Mouse (Mus musculus) limb, embryonic 15.5 days (tissue): ENCODE measurements around the gene Il12rb2. TPM values are rescaled to one million over a fixed set of nuclear protein-coding genes. Genes with fewer than 3 reads are reported as not detected.

Experiments used
- ATAC-seq: fragments of 200-750 bp; cut with Nextera tagmentation; 2 replicates; pipeline ENCODE4 v1.8.0; 2017; ENCODE audit warnings: low read depth, moderate TSS enrichment; ENCODE audit not compliant: insufficient number of reproducible peaks, low FRiP score, low TSS enrichment
- H3K27ac ChIP-seq: fragments of 300-500 bp; sonication (generic); 2 replicates; pipeline ENCODE4 v1.5.1; 2015; ENCODE audit warnings: moderate library complexity, mild to moderate bottlenecking, inconsistent platforms
- H3K27me3 ChIP-seq: fragments of 300-500 bp; sonication (generic); 2 replicates; pipeline ENCODE4 v1.6.1; 2015; ENCODE audit warnings: inconsistent platforms
- H3K36me3 ChIP-seq: fragments of 300-500 bp; sonication (generic); 2 replicates; pipeline ENCODE4 v1.6.1; 2015; ENCODE audit warnings: inconsistent platforms
- H3K4me1 ChIP-seq: fragments of 300-500 bp; sonication (generic); 2 replicates; pipeline ENCODE4 v1.6.1; 2015; ENCODE audit warnings: inconsistent platforms
- H3K4me2 ChIP-seq: fragments of 300-500 bp; sonication (generic); 2 replicates; pipeline ENCODE4 v1.6.1; 2015; ENCODE audit warnings: mild to moderate bottlenecking, inconsistent platforms
- H3K4me3 ChIP-seq: fragments of 300-500 bp; sonication (generic); 2 replicates; pipeline ENCODE4 v1.5.1; 2015; ENCODE audit warnings: mild to moderate bottlenecking, inconsistent platforms
- H3K9ac ChIP-seq: fragments of 300-500 bp; sonication (generic); 2 replicates; pipeline ENCODE4 v1.6.1; 2015; ENCODE audit warnings: inconsistent platforms
- H3K9me3 ChIP-seq: fragments of 300-500 bp; sonication (generic); 2 replicates; pipeline ENCODE4 v1.6.1; 2016; ENCODE audit warnings: inconsistent platforms
- WGBS: fragments of 180-500 bp; shearing (Covaris S2); methylation state at CpG from one replicate; pipeline ENCODE4 v1.1.7; 2015; 5-methylcytosine and 5-hydroxymethylcytosine counted together
- polyA plus RNA-seq: library from polyadenylated mRNA; unstranded; fragments of >200 nt; fragmentation: Nextera tagmentation; extraction: Ambion mirVana; gene quantifications from 2 replicates; pipeline ENCODE4 v1.2.1, GENCODE M21; 2015

Gene Il12rb2
- polyA plus RNA-seq, 1 experiment from 2014 or later: 0.19 TPM

GRCm38 (mm10) chr6:67251095-67251494 lies 124.9 kb downstream of the Il12rb2 start:
- WGBS: 87% methylated on average over 4 of the region's 4 CpGs
- no peak for ATAC-seq
- H3K27ac ChIP-seq: no peak overlapping the region
- H3K27me3 ChIP-seq: no peaks in the 10 kb centered on the region
- no peaks in the 10 kb centered on the region for H3K4me1 ChIP-seq
- H3K9ac ChIP-seq: no peak overlapping the region
- no peak overlapping the region for H3K4me2 ChIP-seq
- H3K36me3 ChIP-seq: no peaks in the 10 kb centered on the region
- no peaks in the 10 kb centered on the region for H3K9me3 ChIP-seq
- H3K4me3 ChIP-seq: no peak overlapping the region

- ATAC-seq: no peak
- H3K27me3 ChIP-seq: no peaks in the 10 kb centered on the region
- WGBS: 77% methylated on average over 5 of the region's 5 CpGs
- H3K4me3 ChIP-seq: no peak overlapping the region
- no peaks in the 10 kb centered on the region for H3K36me3 ChIP-seq
- H3K4me1 ChIP-seq: no peaks in the 10 kb centered on the region
- H3K9ac ChIP-seq: no peak overlapping the region
- no peak overlapping the region for H3K27ac ChIP-seq
- H3K4me2 ChIP-seq: no peak overlapping the region
- no peaks in the 10 kb centered on the region for H3K9me3 ChIP-seq
Measured at GRCm38 (mm10) chr6:67244451-67244850, 131.5 kb downstream of the Il12rb2 start.

DNA sequence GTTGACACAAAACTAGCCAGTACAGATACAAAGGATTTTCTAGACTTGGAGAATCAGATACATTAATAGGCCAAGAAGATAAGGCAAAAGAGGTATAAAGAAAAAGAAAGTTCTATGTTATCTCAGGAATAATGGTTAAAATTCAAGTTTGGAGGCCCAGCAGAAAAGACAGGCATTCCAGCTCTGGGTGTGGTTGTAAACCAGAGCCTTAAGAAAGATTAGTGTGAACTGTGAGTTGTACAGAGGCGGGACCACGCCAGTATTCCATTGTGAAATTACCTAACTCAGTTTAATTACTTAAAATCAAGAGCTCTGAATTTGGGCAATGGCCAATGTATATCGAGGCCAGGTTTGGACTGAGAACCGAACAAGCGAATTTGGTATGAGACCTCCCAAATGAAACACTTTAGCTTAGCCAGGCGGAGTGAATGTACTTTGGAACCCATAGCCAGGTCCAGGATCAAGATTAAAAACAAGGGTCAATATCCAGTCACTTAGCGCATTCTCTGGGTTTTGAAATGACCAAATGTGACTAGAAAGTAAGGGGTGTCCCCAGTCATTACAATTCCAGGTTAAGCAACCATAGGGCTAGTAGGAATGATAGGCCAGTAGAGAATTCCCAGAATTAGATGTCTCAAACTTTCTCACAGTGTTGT lies 132.1 kb downstream of the Il12rb2 start:
- Histone ChIP-seq H3K9ac (no peak overlapping the region), H3K27ac (no peak overlapping the region), H3K27me3 (no peaks in the 10 kb centered on the region), H3K4me3 (no peak overlapping the region), H3K9me3 (no peaks in the 10 kb centered on the region), H3K4me1 (no peaks in the 10 kb centered on the region), H3K36me3 (no peaks in the 10 kb centered on the region), H3K4me2 (no peak overlapping the region)
- ATAC-seq: no peak
- 80% methylated on average over 7 of the region's 7 CpGs for WGBS

Other genes with a start within 250 kb of the Il12rb2 start
- gene Serbp1, start 138.0 kb downstream of the Il12rb2 start, polyA plus RNA-seq: 381 and 399 TPM in 2 replicates
- gene Il23r, start 115.7 kb upstream of the Il12rb2 start, polyA plus RNA-seq: 0.05 TPM in 1 of 2 replicates, not detected in the other
- 311 and 328 TPM in 2 replicates for gene Tacstd2, start 159.6 kb upstream of the Il12rb2 start, polyA plus RNA-seq